Mouse (Mus musculus): Measurements from ENCODE around the gene Inhbb.
A peak's percentile ranks its signal among the peaks of the same experiment; 100 is the strongest.

GRCm38 (mm10) chr1:119422460-119423015 is 490 bp upstream of the Inhbb start:
- peak; percentile 20 for TF ChIP-seq CTCF (IDR thresholded peaks at IDR 0.05; ENCODE audit: control insufficient read depth, insufficient read depth, insufficient read length)
- TF ChIP-seq MAX (IDR thresholded peaks at IDR 0.05): no peak
- no peak for TF ChIP-seq USF1 (IDR thresholded peaks at IDR 0.05; ENCODE audit: low read depth)
- no peak for TF ChIP-seq CEBPB (IDR thresholded peaks at IDR 0.05; ENCODE audit: low read depth)

All from C2C12 (cell line).